Mouse (Mus musculus) small intestine, adult 2 months (tissue): ENCODE measurements at regions not wholly inside any gene's neighbourhood (a gene's known extent, or its start where the extent isn't known, plus 50 kb on each side); places are given as distances from the start of the nearest gene placed in this dataset.

Source experiments
- CTCF ChIP-seq: fragments of 200-500 bp; IDR thresholded peaks from 2 replicates; pipeline ENCODE4 v1.5.1; 2012; ENCODE audit warnings: low read depth, mild to moderate bottlenecking, control low read depth, inconsistent platforms, low read length, moderate library complexity, mixed read lengths; ENCODE audit not compliant: insufficient replicate concordance, insufficient read length; ENCODE audit errors: extremely low read depth
- POLR2A ChIP-seq: fragments of 200-500 bp; IDR thresholded peaks from 2 replicates; pipeline ENCODE4 v1.6.1; 2012; ENCODE audit warnings: low read depth, mild to moderate bottlenecking, control low read depth, inconsistent platforms, low read length, moderate library complexity

DNA sequence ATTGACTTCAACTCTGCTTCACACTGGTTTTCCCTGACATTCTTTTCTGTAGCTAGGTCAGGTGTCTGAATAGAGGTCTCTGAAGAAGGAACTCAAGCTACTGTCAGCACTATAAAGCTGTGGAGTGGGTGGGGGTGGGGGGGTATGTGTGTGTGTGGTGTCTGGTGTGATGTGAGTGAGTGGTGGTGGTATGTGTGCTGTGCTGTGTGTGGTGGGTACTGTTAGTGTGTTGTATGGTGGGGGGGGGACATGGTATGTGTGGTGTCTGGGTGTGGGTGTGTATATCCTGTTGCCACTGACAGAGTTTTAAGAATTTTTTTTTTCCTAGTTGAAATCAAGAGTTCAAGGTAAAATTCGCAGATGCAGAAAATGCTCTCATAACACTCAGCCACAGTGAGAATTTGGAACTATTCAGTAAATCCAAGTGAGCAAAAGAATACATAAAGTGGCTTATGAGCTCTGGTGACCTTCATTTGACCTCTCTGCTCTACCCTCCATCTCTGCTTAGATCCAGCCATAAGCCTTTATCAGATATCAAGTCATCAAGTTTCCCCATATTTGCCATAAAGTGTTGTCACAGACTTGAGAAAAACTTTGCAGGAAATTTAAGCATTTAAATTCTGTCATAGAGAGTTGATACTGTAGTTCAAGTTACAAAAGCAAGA, 194.2 kb downstream of the Mreg start:
- TF ChIP-seq CTCF (no peak), POLR2A (no peak)
